Mouse (Mus musculus) stomach, embryonic 14.5 days (tissue): ENCODE data around the gene Zmiz1. TPM values are rescaled to one million over a fixed set of nuclear protein-coding genes. Genes with fewer than 3 reads are reported as not detected.

ENCODE experiments used
- ATAC-seq: fragments of 200-750 bp; cut with Nextera tagmentation; 2 replicates; pipeline ENCODE4 v1.8.0; 2017; ENCODE audit warnings: low read depth, moderate TSS enrichment; ENCODE audit not compliant: insufficient number of reproducible peaks, insufficient read depth, low FRiP score
- H3K27ac ChIP-seq: fragments of 300-500 bp; sonication (generic); 2 replicates; pipeline ENCODE4 v1.5.1; 2014; ENCODE audit warnings: mild to moderate bottlenecking, low read length, moderate library complexity, mixed read lengths
- H3K27me3 ChIP-seq: fragments of 300-500 bp; sonication (generic); 2 replicates; pipeline ENCODE4 v1.6.1; 2014; ENCODE audit warnings: low read length, control low read depth, mixed read lengths; ENCODE audit not compliant: control insufficient read depth, insufficient read depth
- H3K36me3 ChIP-seq: fragments of 300-500 bp; sonication (generic); 2 replicates; pipeline ENCODE4 v1.6.1; 2014; ENCODE audit warnings: mild to moderate bottlenecking, control low read depth, low read length, moderate library complexity, mixed read lengths; ENCODE audit not compliant: control insufficient read depth, insufficient read depth
- H3K4me1 ChIP-seq: fragments of 300-500 bp; sonication (generic); 2 replicates; pipeline ENCODE4 v1.6.1; 2014; ENCODE audit warnings: low read length, control low read depth, mixed read lengths; ENCODE audit not compliant: control insufficient read depth, insufficient read depth
- H3K4me2 ChIP-seq: fragments of 300-500 bp; sonication (generic); replicated peaks from 2 replicates; pipeline ENCODE4 v1.6.1; 2014; ENCODE audit warnings: low read depth, low read length, control low read depth
- H3K4me3 ChIP-seq: fragments of 300-500 bp; sonication (generic); 2 replicates; pipeline ENCODE4 v1.5.1; 2014; ENCODE audit warnings: low read depth, low read length, control low read depth
- H3K9ac ChIP-seq: fragments of 300-500 bp; sonication (generic); replicated peaks from 2 replicates; pipeline ENCODE4 v1.6.1; 2014; ENCODE audit warnings: low read depth, mild to moderate bottlenecking, control low read depth, low read length, moderate library complexity, mixed read lengths
- H3K9me3 ChIP-seq: fragments of 300-500 bp; sonication (generic); 2 replicates; pipeline ENCODE4 v1.6.1; 2016; ENCODE audit warnings: low read depth, low read length, control low read depth; ENCODE audit not compliant: control insufficient read depth
- WGBS: fragments of 180-500 bp; shearing (Covaris S2); extraction: QIAGEN DNeasy Blood & Tissue Kit; methylation state at CpG from one replicate; pipeline ENCODE4 v1.1.7; 2014; 5-methylcytosine and 5-hydroxymethylcytosine counted together
- polyA plus RNA-seq: library from polyadenylated mRNA; unstranded; fragments of >200 nt; fragmentation: Nextera tagmentation; extraction: Ambion mirVana; gene quantifications from 2 replicates; pipeline ENCODE4 v1.2.1, GENCODE M21; 2014

The Zmiz1 gene
- polyA plus RNA-seq, 1 experiment from 2014 or later: 45.3 TPM

DNA sequence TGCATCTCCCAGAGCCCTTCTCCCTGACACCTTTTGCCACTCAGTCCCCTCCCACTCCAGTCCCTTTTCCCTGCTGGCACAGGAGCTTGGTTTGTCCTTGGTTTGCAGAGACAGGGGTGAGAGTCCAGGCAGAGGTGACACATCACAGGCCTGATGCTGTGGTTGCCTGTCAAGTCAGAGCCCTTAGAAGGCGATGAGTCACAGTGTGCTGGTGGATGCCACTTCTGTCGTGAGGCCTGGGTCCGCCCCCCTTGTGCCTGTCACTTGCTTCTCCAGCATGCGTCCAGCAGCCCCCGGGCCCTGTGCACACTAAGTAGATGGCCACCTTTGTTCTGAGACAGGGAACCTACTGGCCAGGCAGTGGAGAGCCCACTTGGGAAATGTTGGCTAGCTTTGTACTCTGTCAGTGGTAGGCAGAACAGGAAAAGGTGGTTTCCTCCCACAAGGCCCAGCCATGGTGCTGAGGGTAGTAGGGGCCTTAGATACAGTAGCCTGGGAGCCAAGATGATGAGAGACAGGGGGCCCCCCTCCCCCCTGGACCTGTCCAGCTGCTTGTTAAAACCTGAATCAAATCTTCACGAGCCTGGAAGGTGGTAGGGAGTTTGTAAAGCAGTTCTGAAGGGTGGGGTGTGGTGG is 181.6 kb downstream of the Zmiz1 start:
- Histone ChIP-seq H3K36me3 (peaks cover 51% of the 10 kb centered on the region), H3K27ac (no peak overlapping the region)

DNA sequence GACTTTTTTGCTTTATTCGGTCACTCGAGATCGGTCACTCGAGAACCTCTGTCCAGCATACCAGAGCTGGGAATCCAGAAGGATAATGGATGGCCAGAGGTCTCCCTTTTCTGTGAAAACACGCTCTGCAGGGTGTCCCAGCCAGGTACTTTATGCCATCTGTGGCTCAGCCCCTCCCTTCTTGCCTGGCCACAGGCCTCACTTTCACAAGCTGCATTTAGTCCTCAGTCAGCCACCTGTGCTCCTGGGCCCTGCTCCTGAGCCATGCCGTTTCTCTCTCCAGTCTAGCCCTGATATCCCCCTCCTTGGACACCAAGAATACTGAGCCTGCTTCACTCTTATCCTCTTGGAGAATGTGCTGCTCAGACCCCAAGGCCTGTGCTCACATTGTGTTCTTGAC is 182.1 kb downstream of the Zmiz1 start:
- WGBS: 91% methylated on average over 6 of the region's 6 CpGs
- no peaks in the 10 kb centered on the region for H3K4me1 ChIP-seq
- H3K27me3 ChIP-seq: no peaks in the 10 kb centered on the region
- no peaks in the 10 kb centered on the region for H3K9me3 ChIP-seq
- H3K36me3 ChIP-seq: peaks cover 53% of the 10 kb centered on the region
- no peak for ATAC-seq
- H3K27ac ChIP-seq: no peak overlapping the region
- H3K9ac ChIP-seq: no peak overlapping the region
- H3K4me3 ChIP-seq: no peak overlapping the region
- H3K4me2 ChIP-seq: no peak overlapping the region

More for the DNA sequence above, 181.6 kb downstream of the Zmiz1 start:
- ATAC-seq: no peak
- H3K4me2 ChIP-seq: no peak overlapping the region
- 63% methylated on average over 6 of the region's 6 CpGs for WGBS
- H3K4me1 ChIP-seq: no peaks in the 10 kb centered on the region
- no peak overlapping the region for H3K9ac ChIP-seq
- H3K9me3 ChIP-seq: no peaks in the 10 kb centered on the region
- no peaks in the 10 kb centered on the region for H3K27me3 ChIP-seq
- H3K4me3 ChIP-seq: no peak overlapping the region

DNA sequence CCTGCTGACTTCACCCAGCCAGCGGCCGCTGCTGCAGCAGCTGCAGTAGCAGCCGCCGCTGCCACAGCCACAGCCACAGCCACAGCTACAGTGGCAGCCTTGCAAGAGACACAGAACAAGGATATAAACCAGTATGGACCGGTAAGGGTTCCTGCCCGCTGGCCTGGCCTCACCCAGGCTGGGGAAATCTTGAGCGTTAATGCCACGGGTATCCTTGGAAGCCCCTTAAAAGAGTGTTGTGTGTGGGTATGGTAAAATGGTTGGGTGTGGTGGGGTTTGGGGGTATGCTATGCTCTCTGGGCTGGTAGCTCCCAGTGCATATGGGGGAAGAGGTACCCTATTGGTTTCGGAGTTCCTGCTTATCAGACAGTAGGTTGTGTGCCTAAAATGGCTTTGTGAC is 186.7 kb downstream of the Zmiz1 start:
- Histone ChIP-seq H3K4me2 (no peak overlapping the region), H3K27ac (no peak overlapping the region), H3K9me3 (no peaks in the 10 kb centered on the region), H3K4me3 (no peak overlapping the region), H3K27me3 (no peaks in the 10 kb centered on the region), H3K9ac (no peak overlapping the region), H3K4me1 (no peaks in the 10 kb centered on the region), H3K36me3 (peaks cover 67% of the 10 kb centered on the region)
- ATAC-seq: no peak
- 93% methylated on average over 9 of the region's 9 CpGs for WGBS

DNA sequence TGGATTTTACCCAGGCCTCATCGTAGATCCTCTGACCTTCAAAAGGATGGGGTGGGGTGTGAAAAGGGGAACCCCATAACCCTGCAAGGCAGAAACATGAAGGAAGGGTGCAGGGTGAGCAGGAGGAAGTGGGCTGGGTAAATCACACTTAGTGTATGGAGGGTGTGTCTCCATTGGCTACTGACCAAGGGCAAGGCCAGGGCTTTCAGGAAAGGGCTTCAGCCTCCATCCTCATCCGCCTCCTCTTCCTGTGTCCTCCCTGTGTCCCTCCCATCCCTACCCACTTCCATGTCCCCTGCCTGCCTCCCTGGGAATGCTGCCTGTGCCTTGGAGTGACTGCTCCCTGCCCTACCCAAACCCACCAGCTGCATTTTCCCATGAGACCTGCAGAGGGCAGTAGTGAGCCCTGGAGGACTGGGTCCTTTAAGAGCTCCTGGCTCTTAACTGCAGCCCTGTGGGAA is 187.2 kb downstream of the Zmiz1 start:
- Histone ChIP-seq H3K36me3 (peaks cover 72% of the 10 kb centered on the region), H3K9me3 (no peaks in the 10 kb centered on the region), H3K9ac (no peak overlapping the region), H3K27ac (no peak overlapping the region), H3K27me3 (no peaks in the 10 kb centered on the region), H3K4me1 (no peaks in the 10 kb centered on the region), H3K4me3 (no peak overlapping the region), H3K4me2 (no peak overlapping the region)
- no peak for ATAC-seq
- 64% methylated on average over 2 of the region's 2 CpGs for WGBS

DNA sequence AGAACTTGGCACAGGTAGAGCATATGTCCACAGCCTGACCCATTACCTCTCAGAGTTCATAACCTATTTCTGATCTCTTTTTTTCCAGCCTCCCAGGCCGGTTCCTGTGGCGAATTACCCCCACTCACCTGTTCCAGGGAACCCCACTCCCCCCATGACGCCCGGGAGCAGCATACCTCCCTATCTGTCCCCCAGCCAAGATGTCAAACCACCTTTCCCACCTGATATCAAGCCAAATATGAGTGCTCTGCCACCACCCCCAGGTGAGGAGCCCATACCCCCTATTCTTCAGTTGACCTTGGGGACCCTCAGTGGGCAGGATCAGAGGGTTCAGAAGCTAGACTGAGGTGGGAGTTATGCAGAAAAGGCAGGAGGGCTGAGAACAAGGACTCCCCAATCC is 192.1 kb downstream of the Zmiz1 start:
- H3K27me3 ChIP-seq: no peaks in the 10 kb centered on the region
- no peak overlapping the region for H3K9ac ChIP-seq
- 96% methylated on average over 4 of the region's 4 CpGs for WGBS
- no peaks in the 10 kb centered on the region for H3K9me3 ChIP-seq
- H3K27ac ChIP-seq: no peak overlapping the region
- ATAC-seq: no peak
- H3K36me3 ChIP-seq: peaks cover 93% of the 10 kb centered on the region
- H3K4me1 ChIP-seq: no peaks in the 10 kb centered on the region
- H3K4me3 ChIP-seq: no peak overlapping the region
- H3K4me2 ChIP-seq: no peak overlapping the region

DNA sequence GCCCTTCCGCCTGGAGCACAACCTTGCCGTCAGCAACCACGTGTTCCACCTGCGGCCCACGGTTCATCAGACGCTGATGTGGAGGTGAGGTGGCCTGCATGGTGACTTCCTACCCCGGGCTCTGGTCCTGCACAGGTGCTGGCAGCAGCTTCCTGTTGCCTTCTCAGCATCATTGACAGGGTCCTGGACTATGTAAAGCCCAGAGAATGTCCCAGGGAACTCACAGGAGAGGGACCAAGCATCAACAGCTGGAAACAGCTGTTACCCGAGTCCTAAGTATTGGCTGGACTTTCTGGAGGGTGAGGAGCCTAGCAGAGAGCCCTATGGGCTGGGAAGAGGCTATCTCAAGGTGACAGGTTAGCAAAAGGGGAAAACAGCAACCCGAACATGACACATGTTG is 192.9 kb downstream of the Zmiz1 start:
- WGBS: 90% methylated on average over 9 of the region's 9 CpGs
- ATAC-seq: no peak
- Histone ChIP-seq H3K36me3 (peaks cover 95% of the 10 kb centered on the region), H3K4me3 (no peak overlapping the region), H3K4me1 (no peaks in the 10 kb centered on the region), H3K27me3 (no peaks in the 10 kb centered on the region), H3K4me2 (no peak overlapping the region), H3K9ac (no peak overlapping the region), H3K27ac (no peak overlapping the region), H3K9me3 (no peaks in the 10 kb centered on the region)

DNA sequence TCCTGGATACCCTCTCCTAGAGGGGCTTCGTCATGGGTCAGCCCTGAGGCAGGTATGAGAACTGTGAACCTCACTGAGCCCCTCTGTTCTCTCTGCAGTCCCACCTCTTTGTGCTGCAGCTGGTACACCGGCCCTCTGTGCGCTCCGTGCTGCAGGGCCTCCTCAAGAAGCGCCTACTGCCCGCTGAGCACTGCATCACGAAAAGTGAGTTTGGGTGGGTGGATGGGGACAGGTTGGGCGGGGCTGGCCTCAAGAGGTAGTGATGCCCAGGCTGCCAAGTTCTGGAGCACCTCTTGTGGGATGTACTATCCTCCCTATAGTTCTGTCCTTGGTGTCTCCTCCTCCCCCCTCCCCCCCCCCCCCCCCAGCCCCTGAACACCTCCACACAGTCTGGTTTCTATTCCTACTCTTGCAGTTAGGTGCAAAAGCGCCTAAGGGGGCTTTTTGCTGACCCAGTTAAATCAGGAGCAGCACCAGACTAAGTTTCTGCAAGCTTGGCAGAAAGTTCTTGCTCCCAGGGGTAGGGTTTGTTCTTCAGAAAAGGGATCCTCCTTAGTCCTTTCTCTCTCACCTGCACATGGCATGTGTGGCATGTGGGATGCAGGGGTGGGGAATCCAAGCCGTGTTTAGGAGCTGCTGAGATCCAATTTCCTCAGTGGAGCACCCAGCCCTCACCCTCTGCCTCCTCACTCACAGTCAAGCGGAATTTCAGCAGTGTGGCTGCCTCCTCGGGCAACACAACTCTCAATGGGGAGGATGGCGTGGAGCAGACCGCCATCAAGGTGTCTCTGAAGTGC is 195.6 kb downstream of the Zmiz1 start:
- H3K36me3 ChIP-seq: peaks cover 99% of the 10 kb centered on the region
- no peak overlapping the region for H3K27ac ChIP-seq
- H3K9me3 ChIP-seq: no peaks in the 10 kb centered on the region
- no peaks in the 10 kb centered on the region for H3K27me3 ChIP-seq
- no peak overlapping the region for H3K9ac ChIP-seq
- H3K4me3 ChIP-seq: no peak overlapping the region
- WGBS: 88% methylated on average over 14 of the region's 14 CpGs
- H3K4me2 ChIP-seq: no peak overlapping the region
- no peak; the same call in 1 of the 2 replicates for ATAC-seq
- no peaks in the 10 kb centered on the region for H3K4me1 ChIP-seq

DNA sequence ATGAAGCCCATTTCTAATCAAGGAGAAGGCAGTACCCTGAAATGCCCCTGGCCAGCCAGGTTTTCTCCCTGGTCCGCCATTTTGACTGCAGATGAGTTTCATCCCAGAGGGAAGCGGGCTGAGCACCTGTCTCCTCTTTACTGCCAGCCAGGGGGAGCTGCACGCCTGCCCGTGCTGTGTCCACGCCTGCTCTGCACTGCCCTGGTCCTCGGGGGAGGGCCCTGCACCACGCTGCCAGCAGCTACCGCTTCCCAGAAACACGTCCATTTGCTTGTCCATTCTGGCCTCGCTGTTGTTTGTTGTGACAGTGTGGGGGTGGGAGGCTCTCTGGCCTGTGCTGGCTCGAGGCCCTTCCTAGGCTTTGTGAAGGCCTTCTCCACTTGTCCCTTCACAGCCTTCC is 201.7 kb downstream of the Zmiz1 start:
- Histone ChIP-seq H3K9me3 (no peaks in the 10 kb centered on the region), H3K4me2 (no peak overlapping the region), H3K36me3 (peaks cover 92% of the 10 kb centered on the region), H3K27ac (no peak overlapping the region), H3K27me3 (no peaks in the 10 kb centered on the region), H3K4me1 (no peaks in the 10 kb centered on the region), H3K9ac (no peak overlapping the region), H3K4me3 (no peak overlapping the region)
- WGBS: 54% methylated on average over 11 of the region's 11 CpGs
- no peak for ATAC-seq
